Mouse (Mus musculus) layer of hippocampus, postnatal 10 days (tissue): ENCODE data around the gene Cd36. TPM values are rescaled to one million over a fixed set of nuclear protein-coding genes. Genes with fewer than 3 reads are reported as not detected.
"Not testable (repeated sequence)": the region's sequence is repeated elsewhere in the genome, so short reads cannot be mapped to it uniquely, and the experiment has no call there.

ENCODE experiments used
- DNase-seq, 2 experiments: peaks; one replicate each; pipeline ENCODE4 v3.0.0; 2021; ENCODE audit warnings: low spot score in 2 of 2
- long read RNA-seq: library from polyadenylated mRNA; stranded (forward); transcript quantifications from one replicate; pipeline ENCODE4 v2.0.0, GENCODE M21; 2023
- total RNA-seq, 2 experiments: library from RNA; stranded (reverse); gene quantifications; 2 replicates each; pipeline ENCODE4 v1.2.3; 2021

Cd36 gene
- 1 to 10 TPM; 1.3 TPM for total RNA-seq
- long read RNA-seq, result 0 reads

DNA sequence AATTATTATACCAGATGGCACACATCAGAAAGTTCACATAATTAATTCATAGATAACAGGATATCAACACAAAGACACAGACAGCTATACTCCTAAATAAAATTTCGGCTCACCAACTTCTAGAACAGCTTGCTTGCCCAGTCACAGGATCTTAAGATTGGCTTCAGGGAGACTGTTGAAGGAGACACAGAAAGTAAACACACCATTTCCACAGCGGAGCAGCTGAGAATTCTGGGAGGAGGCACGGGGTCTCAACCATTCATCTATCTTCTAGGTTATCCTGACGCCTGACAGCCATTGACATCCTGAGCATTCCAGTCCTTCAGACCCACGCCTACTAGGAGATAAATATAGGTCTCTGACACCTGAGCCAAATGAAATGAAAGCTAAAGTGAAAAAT, at the start of gene Cd36:
Cd36 (minus strand) TSS at position 204 of the 400 bp plus-strand sequence.
- no peak for DNase-seq

GRCm38 (mm10) chr5:17934501-17934900, 45.9 kb upstream of the Cd36 start:
- DNase-seq, result no peak

GRCm38 (mm10) chr5:17931588-17931987, 43.0 kb upstream of the Cd36 start:
- DNase-seq, result not testable (repeated sequence)

GRCm38 (mm10) chr5:17929006-17929567, 40.5 kb upstream of the Cd36 start:
- DNase-seq, result no peak

- no peak for DNase-seq
Measured at GRCm38 (mm10) chr5:17928471-17928870, 39.9 kb upstream of the Cd36 start.

DNA sequence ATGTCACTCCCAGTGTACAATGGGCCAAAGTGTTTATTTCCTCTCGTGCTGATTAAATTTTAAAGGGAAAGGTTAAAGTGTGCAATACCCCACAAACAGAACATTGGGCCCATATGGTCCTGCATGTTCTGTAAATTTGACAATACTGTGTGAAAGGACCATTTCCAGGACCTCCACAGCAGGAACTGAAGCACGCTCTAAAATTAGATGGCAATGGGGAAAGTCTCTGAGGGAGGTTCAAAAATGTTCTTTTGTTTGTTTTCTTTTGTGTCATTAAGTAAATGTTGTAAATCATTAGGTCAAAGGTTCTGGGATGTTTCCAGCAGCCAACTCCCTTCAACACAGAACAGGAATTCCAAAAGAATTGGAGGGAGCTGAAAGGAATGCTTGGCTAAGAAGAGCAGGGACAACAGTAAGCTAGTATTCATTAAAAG, 35.5 kb upstream of the Cd36 start:
- no peak for DNase-seq

DNA sequence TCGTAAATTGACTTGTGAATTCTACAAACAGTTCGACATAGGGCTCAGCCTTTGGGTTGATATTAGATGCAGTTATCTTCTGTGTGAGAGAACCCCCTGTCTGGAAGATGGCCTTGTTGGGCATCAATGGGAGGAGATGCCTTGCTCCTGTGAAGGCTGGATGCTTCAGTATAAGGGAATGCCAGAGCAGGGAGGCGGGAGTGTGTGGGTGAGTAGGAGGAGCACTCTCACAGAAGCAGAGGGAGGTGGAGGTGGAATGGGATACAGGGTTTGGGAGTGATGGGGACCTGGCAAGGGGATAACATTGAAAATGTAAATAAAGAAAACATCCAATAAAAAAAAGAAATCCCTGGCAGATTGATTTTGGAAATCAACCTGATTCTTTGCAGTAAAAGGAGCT, 35.0 kb upstream of the Cd36 start:
- DNase-seq, result no peak

DNA sequence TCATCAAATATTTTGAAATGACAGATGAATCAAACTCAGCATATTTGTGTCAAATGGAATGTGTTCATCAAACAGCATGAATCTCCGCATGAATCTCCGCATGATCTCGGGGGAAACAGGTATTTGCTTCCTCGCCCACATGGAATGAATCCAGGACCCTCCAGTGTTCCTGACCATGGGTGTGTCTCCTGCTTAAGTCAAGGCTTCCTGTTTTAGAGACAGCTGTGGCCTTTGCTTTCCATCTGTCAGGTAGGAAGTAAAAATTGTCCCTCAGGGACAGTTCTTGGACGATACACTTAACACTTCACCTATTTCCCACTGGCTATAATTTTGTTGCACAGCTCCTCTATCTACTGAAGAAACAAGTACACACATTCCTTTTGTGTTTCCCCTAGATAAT, 30.4 kb upstream of the Cd36 start:
- no peak for DNase-seq

- no peak for DNase-seq
Measured at GRCm38 (mm10) chr5:17904766-17905165, 16.2 kb upstream of the Cd36 start.

DNA sequence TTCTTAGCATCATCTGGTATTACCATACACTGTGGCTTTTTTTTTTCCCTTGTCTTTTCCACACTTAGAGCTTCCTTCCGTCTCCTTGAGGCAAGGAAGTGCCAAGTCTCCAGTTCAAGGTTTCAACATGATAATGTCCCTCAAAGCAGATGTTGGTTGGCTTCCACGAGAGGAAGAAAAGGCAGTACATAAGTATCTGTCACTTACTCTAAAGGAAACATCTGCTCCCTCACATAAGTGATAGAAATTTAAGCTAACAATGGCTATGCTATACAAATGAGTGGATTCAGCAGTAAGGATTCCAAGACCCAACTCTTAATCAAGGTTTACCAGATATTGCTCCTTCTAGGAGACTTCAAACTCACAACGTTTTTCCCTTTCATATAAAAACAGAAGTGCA, 10.3 kb upstream of the Cd36 start:
- DNase-seq, result no peak

- not testable (repeated sequence) for DNase-seq
Measured at GRCm38 (mm10) chr5:17897641-17898040, 9.0 kb upstream of the Cd36 start.

DNA sequence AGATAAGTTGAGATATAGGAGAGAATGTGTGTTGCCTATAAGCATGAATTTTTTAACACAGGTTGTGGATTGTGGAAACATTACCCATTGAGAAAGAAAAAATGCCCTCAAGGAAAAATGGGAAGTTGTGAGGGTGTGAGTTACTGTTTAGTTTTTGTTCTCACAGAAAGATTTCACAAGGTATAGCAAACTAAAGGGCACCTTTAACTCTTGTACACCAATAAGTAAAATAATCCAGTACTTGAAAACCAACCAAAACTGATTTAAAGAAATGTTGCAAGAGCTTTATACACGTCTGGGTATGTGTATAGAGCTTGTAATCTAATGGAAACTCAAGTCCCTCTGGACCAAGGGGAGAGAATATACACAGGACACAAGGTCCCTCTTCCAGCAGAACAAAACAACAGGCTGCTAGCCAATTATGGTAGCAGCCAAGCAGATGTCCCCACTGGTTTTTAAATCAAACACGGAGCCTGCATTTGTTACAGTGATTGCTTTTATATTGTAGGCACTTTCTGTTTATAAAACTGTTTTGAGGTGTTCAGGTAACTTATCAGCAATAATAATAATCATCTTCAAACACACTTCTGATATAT, 5.1 kb upstream of the Cd36 start:
- no peak for DNase-seq

- DNase-seq, result no peak
Measured at GRCm38 (mm10) chr5:17889291-17889690, 690 bp upstream of the Cd36 start.

DNA sequence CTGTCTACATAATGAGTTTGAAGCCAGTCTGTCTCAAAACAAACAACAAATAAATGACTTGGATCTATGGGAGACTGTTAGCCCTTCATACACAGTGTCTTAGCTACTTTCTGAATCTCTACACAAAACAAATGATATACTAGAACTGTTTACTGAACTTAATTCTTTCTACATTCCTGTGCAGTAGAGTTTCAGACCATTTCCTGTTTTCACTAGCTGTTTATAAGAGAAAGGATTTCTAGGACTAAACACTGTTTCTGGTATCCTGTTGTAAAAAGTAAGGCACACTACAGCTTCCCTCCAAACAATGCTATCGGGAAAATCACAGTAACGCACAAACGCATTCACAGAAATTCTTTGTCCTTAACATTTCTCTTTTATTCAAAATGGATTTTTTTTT, 2.2 kb downstream of the Cd36 start:
- DNase-seq, result no peak

DNA sequence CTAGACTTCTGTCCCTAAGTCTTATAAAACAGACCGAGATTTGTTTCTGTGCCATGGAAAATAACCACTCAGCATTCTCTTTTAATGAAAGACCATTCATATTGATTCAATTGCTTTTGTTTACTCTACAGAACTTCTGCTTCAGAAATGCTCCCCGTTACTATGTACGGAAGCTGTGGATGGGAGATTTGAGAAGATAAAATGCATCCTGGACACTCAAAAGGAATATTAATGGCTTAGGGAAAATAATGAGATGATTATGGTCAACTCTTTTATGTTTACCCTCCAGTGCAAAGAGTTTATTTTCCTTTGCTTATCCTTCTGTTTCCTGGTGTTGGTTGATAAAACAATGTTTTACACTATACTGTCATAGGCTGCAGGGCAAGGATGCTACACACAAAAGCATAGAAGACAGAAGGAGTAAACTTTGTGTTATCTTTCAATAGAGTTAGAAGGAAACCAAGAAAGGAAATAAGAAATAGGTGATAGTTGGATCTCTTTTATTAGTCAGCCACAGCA, 5.2 kb downstream of the Cd36 start:
- DNase-seq, result no peak

GRCm38 (mm10) chr5:17881542-17881896, 7.1 kb downstream of the Cd36 start:
- DNase-seq, result no peak

DNA sequence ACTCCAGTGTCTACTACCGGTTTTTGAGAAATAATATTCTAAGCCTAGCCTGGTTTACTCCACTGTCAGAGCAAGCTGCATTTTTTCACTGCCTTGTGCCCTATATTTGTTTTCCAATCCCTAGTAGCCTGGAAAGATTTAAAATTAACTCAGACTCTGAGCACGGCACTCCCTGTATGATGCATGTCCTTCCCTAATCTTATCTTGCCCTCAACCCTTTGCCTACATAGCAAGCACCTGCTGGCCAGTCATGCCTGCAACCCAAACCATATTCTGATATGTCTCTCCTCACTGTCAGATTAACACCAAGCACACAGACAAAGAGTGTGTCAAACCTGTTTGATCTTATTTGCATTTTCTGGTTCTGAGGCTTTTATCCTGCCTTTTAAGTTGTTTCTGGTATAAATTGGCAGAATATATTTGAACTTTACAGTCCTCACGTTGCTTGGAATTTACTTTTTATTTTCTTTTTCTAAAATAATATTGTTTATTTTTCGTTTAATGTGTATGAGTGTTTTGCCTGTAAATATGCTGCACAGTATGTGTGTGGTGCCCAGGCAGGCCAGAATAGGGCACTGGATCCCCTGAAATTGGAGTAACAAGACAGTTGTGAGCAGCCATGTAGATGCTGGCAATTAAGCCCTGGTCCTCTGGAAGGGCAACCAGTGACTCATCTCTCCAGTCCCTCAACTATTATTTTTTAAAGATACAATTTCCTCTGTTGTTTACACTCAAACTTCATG, 7.6 kb downstream of the Cd36 start:
- no peak for DNase-seq

DNA sequence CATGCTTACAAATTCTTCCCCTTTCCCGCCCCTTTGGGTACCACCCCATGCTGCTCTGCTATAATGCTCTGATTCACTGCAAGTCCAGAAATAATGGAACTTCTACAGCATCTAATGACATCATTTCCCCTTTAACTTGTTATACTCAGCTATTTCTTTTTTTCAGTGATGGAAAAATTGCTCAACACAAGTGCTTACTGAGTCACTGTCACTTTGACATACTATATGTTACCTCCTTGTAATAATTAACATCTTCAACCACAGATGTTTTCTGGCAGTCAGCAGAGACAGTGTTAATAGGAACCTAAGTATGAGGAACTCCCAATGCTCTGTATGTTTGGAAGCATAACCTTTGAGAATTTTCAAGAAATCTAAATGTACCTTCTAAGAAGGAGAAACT, 8.7 kb downstream of the Cd36 start:
- DNase-seq, result no peak

GRCm38 (mm10) chr5:17877044-17877443, 11.6 kb downstream of the Cd36 start:
- DNase-seq, result no peak

GRCm38 (mm10) chr5:17876637-17877036, 12.0 kb downstream of the Cd36 start:
- DNase-seq, result no peak

DNA sequence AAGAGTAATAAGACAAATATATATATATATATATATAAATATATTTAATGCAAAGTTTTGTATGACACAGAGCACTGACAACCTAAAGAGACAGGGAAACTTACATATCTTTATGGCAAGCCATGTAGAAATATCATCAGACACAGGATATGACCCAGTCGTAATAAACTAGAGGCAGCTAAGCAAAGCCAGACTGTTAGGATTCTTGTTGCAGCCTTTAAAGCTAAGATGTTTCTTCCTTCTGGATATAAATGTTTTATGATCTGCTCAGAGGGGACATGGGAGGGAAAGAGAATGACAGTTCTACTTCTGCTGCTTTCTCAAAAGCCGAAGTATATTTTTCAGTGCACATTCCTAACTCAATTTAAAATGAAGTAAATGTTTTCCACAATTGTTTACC, 14.3 kb downstream of the Cd36 start:
- no peak for DNase-seq

GRCm38 (mm10) chr5:17865432-17865831, 23.2 kb downstream of the Cd36 start:
- no peak for DNase-seq

GRCm38 (mm10) chr5:17863085-17863484, 25.5 kb downstream of the Cd36 start:
- DNase-seq, result no peak
